ENCODE assay signal across 16 mouse cellular contexts in genomic region chr5:73279190-73279589, GRCm38 (mm10). TPM values are rescaled to one million over a fixed set of nuclear protein-coding genes. Genes with fewer than 3 reads are reported as not detected.
DNase-seq lines count a peak whose midpoint lies in the region; ATAC-seq and TF ChIP-seq lines count a peak whose summit lies in the region.
"Had no signal": no experiment of that assay in that cellular context is flagged by ENCODE, and none has a peak within 500 bp of the region (broad histone marks: within the 10 kb centered on the region; RNA-seq: fewer than 3 reads in every experiment).

No protein-coding gene starts in this region.

- intact Hi-C loops in heart, postnatal 14 days (cut with DNase I): no loop called here

- no peaks in the 10 kb centered on the region for H3K36me3 ChIP-seq in heart, embryonic 10.5 days
- H3K36me3 ChIP-seq in kidney, embryonic 15.5 days: no peaks in the 10 kb centered on the region
- H3K36me3 ChIP-seq in spleen, adult 2 months (ENCODE audit: control insufficient read depth, insufficient read depth, low read length): no peaks in the 10 kb centered on the region
- H3K36me3 ChIP-seq: liver, embryonic 15.5 days; neural tube, embryonic 13.5 days had no signal

- H3K27me3 ChIP-seq in heart, embryonic 10.5 days (ENCODE audit: insufficient read depth, poor library complexity, severe bottlenecking): no peaks in the 10 kb centered on the region
- H3K27me3 ChIP-seq in kidney, embryonic 15.5 days: no peaks in the 10 kb centered on the region
- H3K27me3 ChIP-seq in spleen, adult 2 months (ENCODE audit: control insufficient read depth, insufficient read depth, low read length): no peaks in the 10 kb centered on the region
- H3K27me3 ChIP-seq: neural tube, embryonic 13.5 days had no signal

- no peak overlapping the region for H3K9ac ChIP-seq in kidney, embryonic 15.5 days
- H3K9ac ChIP-seq: liver, embryonic 15.5 days; neural tube, embryonic 13.5 days had no signal

- DNase-seq in heart, embryonic 10.5 days (ENCODE audit: low spot score): peak; percentile 66
- no peak for DNase-seq in heart, postnatal 14 days
- no peak for DNase-seq in kidney, adult 9 months
- no peak for DNase-seq in spleen, adult 2 months (ENCODE audit: low read depth in 1 of 2, low spot score in 2 of 2)
- no peak for DNase-seq in spleen, postnatal 14 days (ENCODE audit: low spot score in 2 of 2)
- peak; percentile 24 for DNase-seq in yolk sac, embryonic 10.5 days (ENCODE audit: low spot score)
- no peak for DNase-seq in lung, adult 2 months
- DNase-seq: B cell, adult 2 months; cerebellum, postnatal 10 days; gastrocnemius, postnatal 10 days; right cerebral cortex, postnatal 14 days had no signal

- peak overlapping the region; percentile 20; the same call in 1 of the 2 replicates for H3K4me2 ChIP-seq in kidney, embryonic 15.5 days
- H3K4me2 ChIP-seq: liver, embryonic 15.5 days; neural tube, embryonic 13.5 days had no signal

- ATAC-seq in kidney, embryonic 15.5 days (replicated peaks; ENCODE audit: low FRiP score): 0 out of 2 replicates have a peak, but pooled peaks have one; percentile 43

- H3K4me3 ChIP-seq in heart, embryonic 10.5 days: no peak overlapping the region
- H3K4me3 ChIP-seq in kidney, embryonic 15.5 days (replicated peaks): no peak overlapping the region
- H3K4me3 ChIP-seq in spleen, adult 2 months (ENCODE audit: extremely low read depth, insufficient read depth, insufficient read length): no peak overlapping the region
- no peak overlapping the region for H3K4me3 ChIP-seq in lung, adult 2 months (replicated peaks; ENCODE audit: extremely low read depth, low read depth, low read length)
- H3K4me3 ChIP-seq: left cerebral cortex, adult 2 months; liver, embryonic 15.5 days; megakaryocyte, embryonic 14.5 days; neural tube, embryonic 13.5 days had no signal

- 56% methylated on average over 10 of the region's 10 CpGs for WGBS in heart, embryonic 10.5 days
- 31% methylated on average over 10 of the region's 10 CpGs for WGBS in kidney, embryonic 15.5 days
- WGBS in spleen, adult 2 months: 94% methylated on average over 10 of the region's 10 CpGs
- WGBS in lung, adult 2 months: 54% methylated on average over 10 of the region's 10 CpGs

- no peaks in the 10 kb centered on the region for H3K9me3 ChIP-seq in heart, embryonic 10.5 days
- H3K9me3 ChIP-seq in kidney, embryonic 15.5 days (replicated peaks): no peaks in the 10 kb centered on the region
- H3K9me3 ChIP-seq: liver, embryonic 15.5 days; neural tube, embryonic 13.5 days had no signal

- H3K27ac ChIP-seq in heart, embryonic 10.5 days: peak overlapping the region; percentile 79
- H3K27ac ChIP-seq in kidney, embryonic 15.5 days: peak overlapping the region; percentile 74
- H3K27ac ChIP-seq in spleen, adult 2 months (ENCODE audit: insufficient read depth, low read length): peak overlapping the region; percentile 32; the same call in 1 of the 2 replicates
- H3K27ac ChIP-seq: left cerebral cortex, adult 2 months; liver, embryonic 15.5 days; neural tube, embryonic 13.5 days had no signal

- TF ChIP-seq CTCF in spleen, adult 2 months (IDR thresholded peaks at IDR 0.05; ENCODE audit: extremely low read depth, insufficient read depth, insufficient read length, insufficient replicate concordance): no peak
- TF ChIP-seq CTCF in lung, adult 2 months (IDR thresholded peaks at IDR 0.05; ENCODE audit: insufficient read depth, low read length): no peak

- peaks cover 16% of the 10 kb centered on the region; the same call in 1 of the 2 replicates for H3K4me1 ChIP-seq in heart, embryonic 10.5 days
- H3K4me1 ChIP-seq in kidney, embryonic 15.5 days: peaks cover 18% of the 10 kb centered on the region
- no peaks in the 10 kb centered on the region for H3K4me1 ChIP-seq in spleen, adult 2 months (ENCODE audit: control insufficient read depth, insufficient read depth, insufficient read length)
- H3K4me1 ChIP-seq in lung, adult 2 months (ENCODE audit: control insufficient read depth, insufficient read depth, low read length): peaks cover 5% of the 10 kb centered on the region; the same call in 1 of the 2 replicates

- no peak for TF ChIP-seq POLR2A in spleen, adult 2 months (IDR thresholded peaks at IDR 0.05; ENCODE audit: low read depth, low read length)
- no peak for TF ChIP-seq POLR2A in lung, adult 2 months (IDR thresholded peaks at IDR 0.05; ENCODE audit: borderline replicate concordance, extremely low read depth, low read depth, low read length)

RNA-seq across cellular contexts. Expression of gene Ociad1, which starts 13.4 kb away (rescaled TPM):
- polyA plus RNA-seq in heart, embryonic 10.5 days (2016; fragmentation: Nextera tagmentation; extraction: Ambion mirVana): 169 and 198 TPM in 2 replicates
- 100 to 1,000 TPM; 239 to 245 TPM for total RNA-seq in heart, postnatal 14 days (2021)
- polyA plus RNA-seq in kidney, embryonic 15.5 days (2015; fragmentation: Nextera tagmentation; extraction: Ambion mirVana): 237 and 247 TPM in 2 replicates
- polyA plus RNA-seq in spleen, adult 2 months (2012; rRNA removed): 29.1 and 34.2 TPM in 2 replicates
- 54.9 and 58.4 TPM in 2 replicates for polyA plus RNA-seq in lung, adult 2 months (2012; rRNA removed)

RNA-seq across cellular contexts. Expression of gene Fryl, which starts 22.8 kb away (rescaled TPM):
- polyA plus RNA-seq in heart, embryonic 10.5 days (2016; fragmentation: Nextera tagmentation; extraction: Ambion mirVana): 27.7 and 32.6 TPM in 2 replicates
- total RNA-seq in heart, postnatal 14 days (2021): 10 to 100 TPM; 45.9 to 50.9 TPM
- polyA plus RNA-seq in kidney, embryonic 15.5 days (2015; fragmentation: Nextera tagmentation; extraction: Ambion mirVana): 34.4 and 34.8 TPM in 2 replicates
- 72.3 and 96.7 TPM in 2 replicates for polyA plus RNA-seq in spleen, adult 2 months (2012; rRNA removed)
- polyA plus RNA-seq in lung, adult 2 months (2012; rRNA removed): 59.5 and 72.1 TPM in 2 replicates

Comparison
In these comparisons a context has a peak if more than half of its experiments do, and no peak if none do; other contexts are left out.
1. DNase-seq: peak in heart, embryonic 10.5 days (single experiment) and yolk sac, embryonic 10.5 days (single experiment); none in heart, postnatal 14 days (0 of 2), kidney, adult 9 months (single experiment), spleen, adult 2 months (0 of 2), spleen, postnatal 14 days (0 of 2) and lung, adult 2 months (single experiment).
2. Peak in every context shown above with its lines, with median percentiles within 50 percentile points of each other: H3K27ac ChIP-seq.